Mouse (Mus musculus): ENCODE results near the gene Sirt7.
A peak's percentile ranks its signal among the peaks of the same experiment; 100 is the strongest.

The Sirt7 gene

GRCm38 (mm10) chr11:120641255-120641654 is 16.2 kb upstream of the Sirt7 start:
- DNase-seq (ENCODE audit: low spot score in 2 of 2), result no peak

GRCm38 (mm10) chr11:120634810-120635209 is 9.8 kb upstream of the Sirt7 start:
- no peak for DNase-seq (ENCODE audit: low spot score in 2 of 2)

GRCm38 (mm10) chr11:120633520-120634343 is 8.7 kb upstream of the Sirt7 start, which contains the start of gene Mafg:
Mafg (minus strand) TSS chr11:120633600.
- DNase-seq (ENCODE audit: low spot score in 2 of 2), result peak; percentile 92 to 93

- DNase-seq (ENCODE audit: low spot score in 2 of 2), result peak in 1 of 2 experiments; percentile 71
Observed at GRCm38 (mm10) chr11:120632559-120633519, 7.8 kb upstream of the Sirt7 start.

GRCm38 (mm10) chr11:120631726-120632448 is 6.8 kb upstream of the Sirt7 start:
- DNase-seq (ENCODE audit: low spot score in 2 of 2), result no peak

GRCm38 (mm10) chr11:120630881-120631725 is 6.1 kb upstream of the Sirt7 start:
- DNase-seq (ENCODE audit: low spot score in 2 of 2), result no peak

- DNase-seq (ENCODE audit: low spot score in 2 of 2), result peak in 1 of 2 experiments; percentile 29
Observed at GRCm38 (mm10) chr11:120630401-120630871, 5.4 kb upstream of the Sirt7 start.

GRCm38 (mm10) chr11:120629911-120630310 is 4.9 kb upstream of the Sirt7 start:
- peak in 1 of 2 experiments; percentile 11 for DNase-seq (ENCODE audit: low spot score in 2 of 2)

- peak in 1 of 2 experiments; percentile 19 for DNase-seq (ENCODE audit: low spot score in 2 of 2)
Observed at GRCm38 (mm10) chr11:120629341-120629730, 4.3 kb upstream of the Sirt7 start.

GRCm38 (mm10) chr11:120628601-120629340 is 3.7 kb upstream of the Sirt7 start:
- no peak for DNase-seq (ENCODE audit: low spot score in 2 of 2)

GRCm38 (mm10) chr11:120627468-120628300 is 2.6 kb upstream of the Sirt7 start:
- DNase-seq (ENCODE audit: low spot score in 2 of 2), result no peak

GRCm38 (mm10) chr11:120626785-120627467 is 1.9 kb upstream of the Sirt7 start:
- no peak for DNase-seq (ENCODE audit: low spot score in 2 of 2)

GRCm38 (mm10) chr11:120624680-120625111 is 344 bp downstream of the Sirt7 start:
- peak; percentile 75 to 82 for DNase-seq (ENCODE audit: low spot score in 2 of 2)

- DNase-seq (ENCODE audit: low spot score in 2 of 2), result peak in 1 of 2 experiments; percentile 66
Observed at GRCm38 (mm10) chr11:120623961-120624679, 920 bp downstream of the Sirt7 start.

GRCm38 (mm10) chr11:120622805-120623204 is 2.2 kb downstream of the Sirt7 start:
- no peak for DNase-seq (ENCODE audit: low spot score in 2 of 2)

GRCm38 (mm10) chr11:120620195-120620594 is 4.8 kb downstream of the Sirt7 start:
- no peak for DNase-seq (ENCODE audit: low spot score in 2 of 2)

Data from frontal cortex, postnatal 10 days (tissue).